Mouse (Mus musculus) bone marrow, adult 2 months (tissue): ENCODE measurements at regions not wholly inside any gene's neighbourhood (a gene's known extent, or its start where the extent isn't known, plus 50 kb on each side); places are given as distances from the start of the nearest gene placed in this dataset.

Experiments
- CTCF ChIP-seq: fragments of 200-500 bp; IDR thresholded peaks from 2 replicates; pipeline ENCODE4 v1.5.1; 2011; ENCODE audit warnings: low read length, control low read depth; ENCODE audit not compliant: control insufficient read depth, insufficient read depth
- POLR2A ChIP-seq: fragments of 200-500 bp; IDR thresholded peaks from 2 replicates; pipeline ENCODE4 v1.6.1; 2011; ENCODE audit warnings: low read depth, mild to moderate bottlenecking, control low read depth, low read length, borderline replicate concordance; ENCODE audit not compliant: control insufficient read depth

GRCm38 (mm10) chr13:31055376-31056083 lies 81.5 kb downstream of the Gm5447 start:
- TF ChIP-seq CTCF, result no peak
- no peak for TF ChIP-seq POLR2A
